Mouse (Mus musculus) stomach, embryonic 14.5 days (tissue): ENCODE results near the gene Psma7. TPM values are rescaled to one million over a fixed set of nuclear protein-coding genes. Genes with fewer than 3 reads are reported as not detected.

ENCODE experiments used
- polyA plus RNA-seq: library from polyadenylated mRNA; unstranded; fragments of >200 nt; fragmentation: Nextera tagmentation; extraction: Ambion mirVana; gene quantifications from 2 replicates; pipeline ENCODE4 v1.2.1, GENCODE M21; 2014

The Psma7 gene
- polyA plus RNA-seq, 1 experiment from 2014 or later, result 480 TPM

Other genes starting within 250 kb of the Psma7 start
- gene Taf4, start 65.8 kb downstream of the Psma7 start, polyA plus RNA-seq, result 5.7 and 6.8 TPM in 2 replicates
- gene Lsm14b, start 17.4 kb downstream of the Psma7 start, polyA plus RNA-seq, result 6.9 and 7.6 TPM in 2 replicates
- gene Ss18l1, start 76 bp upstream of the Psma7 start, polyA plus RNA-seq, result 4.6 and 6.1 TPM in 2 replicates
- 25.2 and 27.8 TPM in 2 replicates for gene Mtg2, start 28.2 kb upstream of the Psma7 start, polyA plus RNA-seq
- gene Hrh3, start 62.1 kb upstream of the Psma7 start, polyA plus RNA-seq, result not detected in 2 replicates
- 37.1 and 38.2 TPM in 2 replicates for gene Osbpl2, start 76.9 kb upstream of the Psma7 start, polyA plus RNA-seq
- 134 and 138 TPM in 2 replicates for gene Adrm1, start 129.1 kb upstream of the Psma7 start, polyA plus RNA-seq
- gene Lama5, start 183.4 kb upstream of the Psma7 start, polyA plus RNA-seq, result 64.0 and 70.9 TPM in 2 replicates
- 734 and 745 TPM in 2 replicates for gene Rps21, start 214.9 kb upstream of the Psma7 start, polyA plus RNA-seq
- gene Cables2, start 231.1 kb upstream of the Psma7 start, polyA plus RNA-seq, result 15.5 and 20.4 TPM in 2 replicates
- 3.1 TPM in 2 replicates for gene Rbbp8nl, start 247.4 kb upstream of the Psma7 start, polyA plus RNA-seq